Mouse (Mus musculus) ovary, postnatal 36 days (tissue): ENCODE data around the gene Aldh3b3.
"Not testable (repeated sequence)": the region's sequence is repeated elsewhere in the genome, so short reads cannot be mapped to it uniquely, and the experiment has no call there.

ENCODE experiments used
- DNase-seq: peaks from one replicate; pipeline ENCODE4 v3.0.0; 2022; ENCODE audit warnings: low spot score, mixed read lengths

The Aldh3b3 gene

GRCm38 (mm10) chr19:3935896-3936850 is 22.3 kb upstream of the Aldh3b3 start:
- peak; percentile 55 for DNase-seq

DNA sequence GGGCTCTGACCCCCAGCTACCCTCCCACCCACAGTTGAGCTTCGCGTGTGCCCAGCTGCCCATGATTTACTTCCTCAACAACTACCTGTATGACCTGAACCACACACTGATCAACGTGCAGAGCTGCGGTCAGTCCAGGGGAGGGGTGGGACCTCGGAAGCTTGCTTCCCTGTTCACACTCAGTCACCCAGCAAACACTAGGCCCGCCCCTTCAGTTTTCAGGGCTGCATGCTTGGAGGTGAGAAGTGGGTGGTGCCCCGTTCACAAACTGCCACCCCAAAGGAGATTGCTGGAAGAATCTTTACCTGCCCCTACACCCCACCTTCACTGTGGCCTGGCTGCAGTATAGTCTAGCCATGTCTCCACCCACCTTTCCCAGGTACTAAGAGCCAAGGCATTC is 16.1 kb upstream of the Aldh3b3 start:
- DNase-seq, result no peak

DNA sequence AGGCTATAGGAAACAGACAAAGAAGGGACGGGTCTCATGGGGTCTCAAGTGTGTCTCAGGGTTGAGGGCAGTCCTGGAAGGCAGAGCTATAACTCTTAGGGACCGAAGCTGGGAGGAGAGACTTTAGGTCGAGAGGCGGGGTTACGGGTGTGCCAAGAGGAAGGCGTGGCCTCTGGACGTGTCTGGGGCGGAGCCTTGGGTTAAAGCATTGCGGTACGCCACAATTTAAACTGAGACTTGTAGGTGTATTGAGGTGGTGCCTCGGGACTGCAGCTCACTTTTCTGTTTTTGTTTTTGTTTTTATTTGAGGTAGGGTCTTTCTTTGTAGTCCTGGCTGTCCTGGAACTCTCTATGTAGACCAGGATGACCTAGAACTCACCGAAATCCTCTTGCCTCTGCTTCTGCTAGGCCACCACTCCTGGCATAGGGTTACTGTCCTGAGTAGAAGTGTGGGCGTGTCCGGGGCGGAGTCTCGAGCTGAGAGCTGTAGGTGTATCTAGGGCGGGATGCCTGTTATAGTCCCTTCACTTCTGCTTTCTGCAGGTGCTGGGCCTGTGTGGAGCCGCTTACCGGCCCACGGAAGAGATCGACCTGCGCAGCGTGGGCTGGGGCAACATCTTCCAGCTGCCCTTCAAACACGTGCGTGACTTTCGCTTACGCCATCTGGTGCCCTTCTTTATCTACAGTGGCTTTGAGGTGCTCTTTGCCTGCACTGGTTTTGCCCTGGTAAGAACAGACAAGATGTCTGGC is 15.3 kb upstream of the Aldh3b3 start:
- no peak for DNase-seq

- DNase-seq, result no peak
Observed at GRCm38 (mm10) chr19:3945872-3946564, 12.4 kb upstream of the Aldh3b3 start.

DNA sequence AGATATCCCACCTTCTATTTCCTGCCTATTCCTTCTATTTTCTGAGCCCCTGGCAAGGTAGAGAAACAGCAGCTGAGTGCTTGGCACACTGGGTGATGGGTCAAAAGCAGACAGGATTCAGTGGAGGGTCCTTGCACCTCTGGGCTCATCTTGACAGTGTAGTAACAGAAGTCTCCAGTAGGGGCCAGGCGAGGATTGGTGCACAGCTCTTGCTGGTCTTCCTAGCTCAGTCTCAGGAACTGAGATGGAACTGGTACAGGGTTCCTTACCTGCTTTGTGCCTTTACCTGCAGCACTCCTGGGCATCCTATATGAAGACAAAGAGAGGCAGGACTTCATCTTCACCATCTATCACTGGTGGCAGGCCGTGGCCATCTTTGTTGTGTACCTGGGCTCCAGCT is 11.7 kb upstream of the Aldh3b3 start:
- DNase-seq, result peak; percentile 50

DNA sequence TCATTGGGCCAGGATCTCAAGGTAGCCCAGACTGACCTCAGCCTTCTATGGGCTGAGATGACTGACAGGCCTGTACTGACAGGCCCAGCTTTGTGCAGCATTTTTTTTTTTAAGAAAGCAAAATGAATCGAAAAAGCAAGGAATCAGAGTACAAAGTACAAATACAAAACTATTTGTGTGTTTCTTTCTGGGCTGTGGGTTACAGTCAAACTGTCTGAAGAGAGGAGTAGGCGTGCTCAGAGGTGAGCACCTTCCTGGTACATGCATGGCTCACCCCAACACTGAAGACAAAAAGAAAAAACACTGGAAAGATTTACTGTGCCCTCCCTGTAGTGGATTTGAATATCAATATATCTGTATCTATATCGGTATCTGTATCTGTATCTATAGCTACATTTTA is 10.6 kb upstream of the Aldh3b3 start:
- no peak for DNase-seq

GRCm38 (mm10) chr19:3948546-3948945 is 9.9 kb upstream of the Aldh3b3 start:
- DNase-seq, result no peak

DNA sequence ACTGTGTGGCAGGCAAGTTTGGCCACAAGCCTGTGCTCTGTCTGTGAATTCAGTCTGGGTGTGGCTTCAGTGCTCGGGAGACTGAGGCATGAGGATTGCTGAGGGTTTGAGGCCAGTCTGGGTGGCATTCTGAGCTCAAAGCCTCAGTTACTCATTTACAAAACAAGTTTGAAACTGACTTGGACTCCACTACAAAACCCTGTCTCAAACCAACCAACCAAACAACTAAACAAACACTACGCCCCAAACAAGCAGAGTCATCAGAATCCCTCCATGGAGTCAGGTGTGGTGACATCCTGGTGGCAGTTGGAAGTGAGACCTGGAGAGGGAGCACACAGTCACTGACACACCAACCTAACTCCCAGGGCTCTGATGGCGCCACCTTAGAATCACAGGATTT is 8.1 kb upstream of the Aldh3b3 start:
- no peak for DNase-seq

- DNase-seq, result no peak
Observed at GRCm38 (mm10) chr19:3951461-3951860, 7.0 kb upstream of the Aldh3b3 start.

GRCm38 (mm10) chr19:3952099-3952498 is 6.3 kb upstream of the Aldh3b3 start:
- no peak for DNase-seq

- DNase-seq, result no peak
Observed at GRCm38 (mm10) chr19:3955033-3955432, 3.4 kb upstream of the Aldh3b3 start.

- no peak for DNase-seq
Observed at GRCm38 (mm10) chr19:3955804-3956203, 2.6 kb upstream of the Aldh3b3 start.

GRCm38 (mm10) chr19:3957296-3958036 is 979 bp upstream of the Aldh3b3 start:
- DNase-seq, result not testable (repeated sequence)

GRCm38 (mm10) chr19:3959030-3959429 is 585 bp downstream of the Aldh3b3 start:
- DNase-seq, result no peak

DNA sequence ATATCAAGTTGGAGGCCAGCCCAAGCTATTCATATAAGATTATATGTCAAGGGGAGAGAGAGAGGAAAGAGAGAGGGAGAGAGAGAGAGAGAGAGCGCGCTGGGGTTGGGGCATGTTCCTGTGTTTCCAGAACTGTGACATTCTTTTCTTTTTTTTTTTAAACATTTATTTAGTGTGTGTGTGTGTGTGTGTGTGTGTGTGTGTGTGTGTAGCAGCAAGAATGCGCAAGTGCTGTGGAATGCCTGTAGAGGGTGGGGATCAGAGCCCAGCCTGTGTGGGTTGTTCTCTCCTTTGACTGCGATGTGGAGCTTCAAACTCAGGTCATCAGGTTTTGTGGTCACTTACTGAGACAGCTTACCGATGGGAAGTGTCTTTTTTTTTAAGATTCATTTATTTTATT is 1.8 kb downstream of the Aldh3b3 start:
- no peak for DNase-seq

GRCm38 (mm10) chr19:3961805-3962204 is 3.4 kb downstream of the Aldh3b3 start:
- DNase-seq, result not testable (repeated sequence)

DNA sequence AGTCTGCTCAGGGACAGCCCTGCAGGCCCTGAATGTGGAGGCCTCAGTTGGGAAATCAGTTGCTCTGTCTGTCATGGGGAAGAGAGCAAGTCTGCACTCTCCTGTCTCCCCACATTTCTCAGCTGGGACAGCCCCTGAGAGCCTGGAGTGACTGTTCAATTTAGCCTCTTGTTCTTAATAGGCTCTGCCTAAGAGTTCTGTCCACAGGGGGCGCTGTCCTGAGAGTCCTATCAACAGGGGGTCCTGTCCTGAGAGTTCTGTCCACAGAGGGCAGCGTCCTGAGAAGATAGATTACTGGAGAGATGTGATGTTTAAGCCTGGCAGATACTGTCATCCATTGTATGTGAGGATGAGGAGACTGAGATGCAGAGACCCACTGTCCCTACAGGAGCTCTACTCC is 4.0 kb downstream of the Aldh3b3 start:
- DNase-seq, result no peak

DNA sequence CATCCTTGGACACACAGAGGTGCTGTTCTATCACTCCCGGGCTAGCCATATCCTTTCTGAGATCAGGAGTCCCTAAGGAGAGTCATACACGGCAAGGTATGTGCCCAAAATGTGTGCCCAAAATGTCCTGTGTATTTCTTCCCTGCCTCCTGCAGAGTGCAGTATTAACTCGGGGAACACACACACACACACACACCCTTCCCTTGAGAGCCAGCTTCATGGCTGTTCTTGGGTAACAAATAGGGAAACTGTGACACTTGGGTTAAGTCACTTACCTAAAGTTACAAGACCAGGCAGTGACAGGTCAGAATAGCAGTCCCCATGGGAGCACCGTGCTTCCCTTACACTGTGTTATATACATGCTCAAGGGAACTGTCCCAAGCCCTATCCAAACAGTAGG is 5.6 kb downstream of the Aldh3b3 start:
- DNase-seq, result no peak

GRCm38 (mm10) chr19:3966330-3967075 is 8.1 kb downstream of the Aldh3b3 start:
- DNase-seq, result no peak

- no peak for DNase-seq
Observed at GRCm38 (mm10) chr19:3967258-3967657, 8.8 kb downstream of the Aldh3b3 start.

- DNase-seq, result no peak
Observed at GRCm38 (mm10) chr19:3972229-3972628, 13.8 kb downstream of the Aldh3b3 start, which contains the start of gene Aldh3b2. Gene Aldh3b2, plus strand, starts transcription at chr19:3972328.
